Mouse (Mus musculus) embryonic facial prominence, embryonic 11.5 days (tissue): ENCODE data around the gene Gm17190. TPM values are rescaled to one million over a fixed set of nuclear protein-coding genes. Genes with fewer than 3 reads are reported as not detected.

Source experiments
- ATAC-seq: fragments of 200-750 bp; cut with Nextera tagmentation; replicated peaks from 2 replicates; pipeline ENCODE4 v1.8.0; 2017; ENCODE audit warnings: low read depth; ENCODE audit not compliant: insufficient number of reproducible peaks, low FRiP score, low TSS enrichment
- DNase-seq: peaks from one replicate; pipeline ENCODE4 v3.0.0-alpha.2; 2015; ENCODE audit warnings: low spot score
- H3K27ac ChIP-seq: fragments of 300-500 bp; sonication (generic); replicated peaks from 2 replicates; pipeline ENCODE4 v1.5.1; 2014; ENCODE audit warnings: mild to moderate bottlenecking, low read depth, low read length, control low read depth
- H3K27me3 ChIP-seq: fragments of 300-500 bp; sonication (generic); 2 replicates; pipeline ENCODE4 v1.6.1; 2014; ENCODE audit warnings: mild to moderate bottlenecking, low read length, moderate library complexity, mixed read lengths; ENCODE audit not compliant: control insufficient read depth, insufficient read depth
- H3K36me3 ChIP-seq: fragments of 300-500 bp; sonication (generic); replicated peaks from 2 replicates; pipeline ENCODE4 v1.6.1; 2014; ENCODE audit warnings: low read depth, mild to moderate bottlenecking, low read length, moderate library complexity, mixed read lengths; ENCODE audit not compliant: control insufficient read depth, insufficient read depth
- H3K4me1 ChIP-seq: fragments of 300-500 bp; sonication (generic); 2 replicates; pipeline ENCODE4 v1.6.1; 2014; ENCODE audit warnings: low read length, mixed read lengths; ENCODE audit not compliant: control insufficient read depth, insufficient read depth
- H3K4me2 ChIP-seq: fragments of 300-500 bp; sonication (generic); 2 replicates; pipeline ENCODE4 v1.6.1; 2014; ENCODE audit warnings: low read depth, mild to moderate bottlenecking, control low read depth, low read length, moderate library complexity
- H3K4me3 ChIP-seq: fragments of 300-500 bp; sonication (generic); 2 replicates; pipeline ENCODE4 v1.5.1; 2014; ENCODE audit warnings: low read depth, low read length, control low read depth
- H3K9ac ChIP-seq: fragments of 300-500 bp; sonication (generic); replicated peaks from 2 replicates; pipeline ENCODE4 v1.6.1; 2014; ENCODE audit warnings: mild to moderate bottlenecking, control low read depth, low read length
- H3K9me3 ChIP-seq: fragments of 300-500 bp; sonication (generic); replicated peaks from 2 replicates; pipeline ENCODE4 v1.6.1; 2016; ENCODE audit warnings: mild to moderate bottlenecking, low read length, inconsistent platforms, mixed read lengths; ENCODE audit not compliant: control insufficient read depth
- WGBS: fragments of 180-500 bp; shearing (Covaris S2); extraction: QIAGEN DNeasy Blood & Tissue Kit; methylation state at CpG from one replicate; pipeline ENCODE4 v1.1.7; 2014; 5-methylcytosine and 5-hydroxymethylcytosine counted together
- polyA plus RNA-seq: library from polyadenylated mRNA; unstranded; fragments of >200 nt; fragmentation: Nextera tagmentation; extraction: Ambion mirVana; gene quantifications from 2 replicates; pipeline ENCODE4 v1.2.1, GENCODE M21; 2014

Gene Gm17190
- polyA plus RNA-seq, 1 experiment from 2014 or later = not detected

- DNase-seq (no peak), ATAC-seq (no peak)
- no peaks in the 10 kb centered on the region for H3K9me3 ChIP-seq
- no peaks in the 10 kb centered on the region for H3K27me3 ChIP-seq
- H3K4me1 ChIP-seq = no peaks in the 10 kb centered on the region
- H3K4me3 ChIP-seq = no peak overlapping the region
- no peaks in the 10 kb centered on the region for H3K36me3 ChIP-seq
- no peak overlapping the region for H3K4me2 ChIP-seq
- no peak overlapping the region for H3K27ac ChIP-seq
- no peak overlapping the region for H3K9ac ChIP-seq
- WGBS = 60% methylated on average over 4 of the region's 4 CpGs
Measured at GRCm38 (mm10) chr13:96090929-96091328, 9.1 kb downstream of the Gm17190 start.

DNA sequence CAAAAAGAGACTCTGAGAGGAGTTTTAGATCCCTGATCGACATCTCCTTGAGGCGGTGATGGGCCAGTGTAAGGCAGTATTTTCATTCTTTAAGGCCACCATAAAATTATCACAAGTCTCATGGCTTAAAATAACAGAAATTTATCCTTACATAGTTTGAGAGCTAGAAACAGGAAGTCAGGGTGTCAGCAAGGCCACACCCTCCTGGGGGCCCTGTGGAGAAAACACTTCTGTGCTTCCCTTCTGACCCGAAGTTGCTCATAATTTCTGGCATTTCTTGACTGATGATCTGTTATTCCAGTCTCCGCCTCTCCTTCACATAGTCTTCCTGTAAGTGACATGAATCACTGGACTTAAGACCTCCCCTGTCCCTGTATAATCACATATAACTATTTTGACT lies 24.5 kb downstream of the Gm17190 start:
- WGBS = 70% methylated on average over 4 of the region's 4 CpGs
- no peak for ATAC-seq
- H3K27ac ChIP-seq = no peak overlapping the region
- no peak overlapping the region for H3K9ac ChIP-seq
- H3K4me2 ChIP-seq = no peak overlapping the region
- no peaks in the 10 kb centered on the region for H3K27me3 ChIP-seq
- H3K36me3 ChIP-seq = no peaks in the 10 kb centered on the region
- H3K9me3 ChIP-seq = no peaks in the 10 kb centered on the region
- H3K4me1 ChIP-seq = no peaks in the 10 kb centered on the region
- H3K4me3 ChIP-seq = no peak overlapping the region
- DNase-seq = no peak

DNA sequence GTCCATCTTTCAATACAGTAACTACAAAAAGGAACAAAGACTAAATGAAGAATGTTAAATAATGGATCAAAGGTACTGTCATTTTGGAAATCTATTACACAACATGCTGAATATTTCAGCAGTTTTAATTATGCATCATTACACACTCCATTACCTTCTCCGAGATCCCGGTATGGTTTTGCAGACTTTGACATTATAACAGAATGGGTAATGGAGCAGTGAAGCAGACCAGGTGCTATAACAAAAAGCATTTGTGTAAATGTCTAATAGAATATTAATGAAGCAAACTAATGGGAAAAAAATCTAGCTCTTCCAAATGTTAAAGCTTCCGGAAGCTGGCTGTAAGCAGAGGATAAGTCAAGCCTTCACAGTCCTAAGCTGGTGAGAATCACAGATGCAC lies 28.9 kb downstream of the Gm17190 start:
- Histone ChIP-seq H3K36me3 (no peaks in the 10 kb centered on the region), H3K4me2 (no peak overlapping the region), H3K4me1 (no peaks in the 10 kb centered on the region), H3K4me3 (no peak overlapping the region), H3K27me3 (no peaks in the 10 kb centered on the region), H3K27ac (no peak overlapping the region), H3K9me3 (no peaks in the 10 kb centered on the region), H3K9ac (no peak overlapping the region)
- WGBS = 87% methylated on average over 3 of the region's 3 CpGs
- DNase-seq = no peak
- no peak for ATAC-seq

DNA sequence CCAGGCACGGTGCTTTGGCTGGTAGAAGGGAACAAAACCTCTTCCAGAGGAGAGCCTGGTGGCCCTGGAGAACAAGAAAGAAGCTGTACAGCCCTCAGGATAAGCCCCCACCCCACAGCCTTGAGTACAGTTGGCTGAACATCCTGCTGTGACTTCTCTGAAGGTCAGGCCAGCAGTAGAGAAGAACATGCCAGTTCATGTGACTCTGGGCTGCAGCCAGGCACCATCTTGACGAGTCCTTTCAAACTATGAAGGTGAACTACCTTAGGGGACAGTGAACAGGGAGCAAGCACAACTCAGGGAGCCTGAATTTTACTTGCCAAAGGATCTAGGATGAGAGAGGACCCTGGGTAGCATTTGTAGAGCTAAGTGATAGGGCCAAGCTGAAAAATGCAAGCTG lies 30.9 kb downstream of the Gm17190 start:
- ATAC-seq = no peak
- 76% methylated on average over 2 of the region's 2 CpGs for WGBS
- no peak overlapping the region for H3K27ac ChIP-seq
- H3K9ac ChIP-seq = no peak overlapping the region
- DNase-seq = no peak
- no peaks in the 10 kb centered on the region for H3K27me3 ChIP-seq
- H3K4me1 ChIP-seq = no peaks in the 10 kb centered on the region
- no peaks in the 10 kb centered on the region for H3K36me3 ChIP-seq
- H3K9me3 ChIP-seq = no peaks in the 10 kb centered on the region
- no peak overlapping the region for H3K4me3 ChIP-seq
- H3K4me2 ChIP-seq = no peak overlapping the region

DNA sequence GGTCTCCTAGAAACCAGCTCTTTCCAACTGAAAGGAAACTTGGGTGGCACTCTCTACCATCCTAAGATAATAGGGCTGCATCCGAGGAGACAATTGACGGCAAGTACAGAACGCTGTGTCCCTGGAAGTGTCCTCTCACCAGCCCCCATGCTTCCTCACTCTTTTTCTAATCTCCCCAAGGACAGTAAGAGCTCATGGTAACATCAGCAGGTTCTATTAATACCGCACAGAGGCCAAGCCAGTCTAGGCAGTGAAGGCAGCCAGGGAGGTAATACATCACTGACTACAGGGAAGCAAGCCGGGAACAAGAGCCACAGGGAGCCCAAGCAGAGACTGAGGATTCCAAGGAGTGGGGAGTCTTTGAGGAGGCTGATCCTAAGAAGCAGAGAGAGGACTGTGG lies 43.2 kb downstream of the Gm17190 start:
- Histone ChIP-seq H3K27me3 (peaks cover 7% of the 10 kb centered on the region; the same call in 1 of the 2 replicates), H3K36me3 (no peaks in the 10 kb centered on the region), H3K9me3 (no peaks in the 10 kb centered on the region), H3K4me1 (no peaks in the 10 kb centered on the region), H3K4me2 (no peak overlapping the region), H3K27ac (no peak overlapping the region), H3K9ac (no peak overlapping the region), H3K4me3 (no peak overlapping the region)
- 74% methylated on average over 5 of the region's 5 CpGs for WGBS
- DNase-seq (no peak), ATAC-seq (no peak)

GRCm38 (mm10) chr13:96126669-96127068 lies 44.8 kb downstream of the Gm17190 start:
- H3K27me3 ChIP-seq = peaks cover 20% of the 10 kb centered on the region
- no peaks in the 10 kb centered on the region for H3K36me3 ChIP-seq
- no peak overlapping the region for H3K4me3 ChIP-seq
- H3K9me3 ChIP-seq = no peaks in the 10 kb centered on the region
- no peak for DNase-seq
- no peak for ATAC-seq
- H3K4me2 ChIP-seq = no peak overlapping the region
- 77% methylated on average over 6 of the region's 6 CpGs for WGBS
- H3K27ac ChIP-seq = no peak overlapping the region
- H3K4me1 ChIP-seq = no peaks in the 10 kb centered on the region; the same call in 1 of the 2 replicates
- H3K9ac ChIP-seq = no peak overlapping the region

GRCm38 (mm10) chr13:96129081-96129480 lies 47.2 kb downstream of the Gm17190 start:
- peaks cover 37% of the 10 kb centered on the region for H3K27me3 ChIP-seq
- WGBS = 82% methylated on average over 3 of the region's 3 CpGs
- DNase-seq = no peak
- no peak overlapping the region for H3K27ac ChIP-seq
- H3K36me3 ChIP-seq = no peaks in the 10 kb centered on the region
- H3K9ac ChIP-seq = no peak overlapping the region
- H3K4me1 ChIP-seq = no peaks in the 10 kb centered on the region; the same call in 1 of the 2 replicates
- ATAC-seq = no peak
- H3K4me2 ChIP-seq = no peak overlapping the region
- no peaks in the 10 kb centered on the region for H3K9me3 ChIP-seq
- H3K4me3 ChIP-seq = no peak overlapping the region

GRCm38 (mm10) chr13:96131050-96131449 lies 49.2 kb downstream of the Gm17190 start:
- peak overlapping the region; percentile 9; the same call in 1 of the 2 replicates for H3K9ac ChIP-seq
- H3K4me3 ChIP-seq = peak overlapping the region; percentile 45
- peak; percentile 66 for DNase-seq
- peaks cover 41% of the 10 kb centered on the region for H3K27me3 ChIP-seq
- peak overlapping the region; percentile 96 for H3K4me2 ChIP-seq
- WGBS = under 1% methylated on average over 28 of the region's 30 CpGs
- no peaks in the 10 kb centered on the region for H3K36me3 ChIP-seq
- ATAC-seq = peak; percentile 83
- no peaks in the 10 kb centered on the region for H3K9me3 ChIP-seq
- H3K4me1 ChIP-seq = no peaks in the 10 kb centered on the region; the same call in 1 of the 2 replicates
- H3K27ac ChIP-seq = no peak overlapping the region
